Mouse (Mus musculus) right cerebral cortex, postnatal 25 days (tissue): ENCODE measurements around the gene Ccnd1.
"Not testable (repeated sequence)": the region's sequence is repeated elsewhere in the genome, so short reads cannot be mapped to it uniquely, and the experiment has no call there.

Experiments used
- DNase-seq: peaks from one replicate; pipeline ENCODE4 v3.0.0; 2022

Ccnd1 gene

DNA sequence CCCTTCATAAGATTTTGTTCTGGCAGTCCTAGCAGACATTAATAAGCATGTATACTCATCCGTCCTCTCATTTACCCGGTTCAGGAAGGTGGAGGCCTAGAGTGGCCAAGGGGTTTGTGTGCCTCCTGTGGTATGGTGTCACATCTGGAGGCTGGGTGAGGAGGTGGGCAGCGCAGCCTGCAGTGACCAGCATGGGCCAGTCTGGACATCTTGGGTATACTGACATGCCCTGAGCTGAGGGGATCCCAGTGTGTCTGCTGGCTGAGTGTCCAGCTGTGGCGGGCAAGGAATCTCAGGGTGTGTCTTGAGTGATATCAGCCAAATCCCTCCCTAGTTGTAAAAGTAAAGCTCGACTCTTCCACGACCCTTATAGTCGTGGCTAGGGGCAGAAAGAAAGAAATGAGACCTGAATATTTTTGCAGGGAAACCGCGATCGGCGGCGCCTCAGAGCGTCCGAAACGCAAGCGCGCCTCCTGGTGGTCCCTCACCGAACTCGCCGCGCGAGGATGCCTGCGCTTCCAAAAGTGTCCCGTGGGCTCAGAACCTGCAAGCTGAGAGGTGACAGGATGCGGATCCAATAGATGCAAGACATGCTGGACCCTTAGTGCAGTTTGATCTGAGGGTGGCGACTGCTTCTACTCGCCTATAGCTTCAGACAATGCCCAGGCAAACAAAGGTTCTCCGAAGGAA is 32.9 kb downstream of the Ccnd1 start:
- DNase-seq: peak; percentile 66

DNA sequence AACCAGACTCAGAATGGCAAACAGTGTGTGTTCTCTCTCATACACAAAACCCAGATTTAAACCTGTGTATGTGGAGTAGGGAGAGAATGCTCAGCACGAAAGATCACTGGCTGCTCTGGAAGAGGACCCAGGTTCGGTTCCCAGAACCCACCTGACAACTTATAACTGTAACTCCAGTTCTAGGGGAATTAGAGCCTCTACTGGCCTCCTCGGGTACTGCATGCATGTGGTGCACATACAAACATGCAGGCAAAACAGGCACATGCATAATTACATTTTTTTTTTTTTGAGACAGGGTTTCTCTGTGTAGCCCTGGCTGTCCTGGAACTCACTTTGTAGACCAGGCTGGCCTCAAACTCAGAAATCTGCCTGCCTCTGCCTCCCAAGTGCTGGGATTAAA is 34.2 kb downstream of the Ccnd1 start:
- DNase-seq: not testable (repeated sequence)

DNA sequence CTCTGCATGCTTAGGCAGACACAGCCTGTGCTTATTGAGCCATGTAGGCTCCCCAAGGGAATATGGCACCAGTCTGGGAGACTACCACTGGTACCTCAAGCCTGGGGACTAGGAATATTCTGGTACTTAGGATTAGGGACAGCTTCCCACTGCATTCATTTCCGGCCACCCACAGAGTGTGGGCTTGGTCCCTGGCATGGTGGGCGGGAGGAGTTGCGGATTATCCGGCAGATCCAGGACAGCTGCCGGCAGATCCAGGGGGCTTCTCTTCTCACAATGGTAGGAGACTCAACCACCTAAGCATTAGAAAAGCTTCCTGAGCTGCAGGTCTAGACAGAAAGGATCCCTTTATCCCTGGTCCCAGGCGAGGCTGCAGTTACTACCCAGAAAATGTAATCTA is 41.2 kb downstream of the Ccnd1 start:
- no peak for DNase-seq

DNA sequence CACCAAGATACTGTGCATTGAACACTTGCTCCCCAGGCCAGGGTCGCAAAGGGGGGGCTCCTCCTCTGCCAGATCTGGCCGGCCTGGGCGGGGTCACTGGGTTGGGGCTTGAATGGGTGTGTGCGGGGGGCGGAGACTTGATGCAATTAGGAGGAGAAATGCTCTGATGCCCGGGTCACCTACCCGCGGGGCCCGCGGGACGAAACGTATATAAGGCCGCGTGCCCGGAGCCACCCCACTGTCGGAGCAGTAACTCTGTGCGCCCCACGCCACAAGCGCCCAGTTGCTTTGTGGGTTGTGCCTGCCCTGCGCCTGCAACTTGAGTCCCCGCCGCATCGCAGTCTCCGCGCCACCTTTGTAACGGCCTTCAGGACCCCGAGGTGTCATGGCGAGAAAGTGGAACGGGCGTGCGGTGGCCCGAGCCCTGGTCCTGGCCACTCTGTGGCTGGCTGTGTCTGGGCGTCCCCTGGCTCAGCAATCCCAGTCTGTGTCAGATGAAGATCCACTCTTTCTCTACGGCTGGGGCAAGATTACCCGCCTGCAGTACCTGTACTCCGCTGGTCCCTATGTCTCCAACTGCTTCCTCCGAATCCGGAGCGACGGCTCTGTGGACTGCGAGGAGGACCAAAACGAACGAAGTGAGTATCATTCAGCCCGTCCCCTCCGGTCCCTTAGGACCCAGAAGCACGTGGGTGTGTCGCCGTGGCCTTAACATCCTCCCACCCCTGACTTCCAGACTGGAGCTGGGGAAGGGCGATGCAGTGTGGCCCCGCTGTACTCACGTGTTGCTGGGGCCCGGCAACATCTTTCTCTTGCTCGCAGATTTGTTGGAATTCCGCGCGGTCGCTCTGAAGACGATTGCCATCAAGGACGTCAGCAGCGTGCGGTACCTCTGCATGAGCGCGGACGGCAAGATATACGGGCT is 43.2 kb downstream of the Ccnd1 start, which contains the start of gene Fgf15:
Gene Fgf15 (plus strand): TSS at position 238 of the 925 bp plus-strand sequence.
- DNase-seq: no peak

DNA sequence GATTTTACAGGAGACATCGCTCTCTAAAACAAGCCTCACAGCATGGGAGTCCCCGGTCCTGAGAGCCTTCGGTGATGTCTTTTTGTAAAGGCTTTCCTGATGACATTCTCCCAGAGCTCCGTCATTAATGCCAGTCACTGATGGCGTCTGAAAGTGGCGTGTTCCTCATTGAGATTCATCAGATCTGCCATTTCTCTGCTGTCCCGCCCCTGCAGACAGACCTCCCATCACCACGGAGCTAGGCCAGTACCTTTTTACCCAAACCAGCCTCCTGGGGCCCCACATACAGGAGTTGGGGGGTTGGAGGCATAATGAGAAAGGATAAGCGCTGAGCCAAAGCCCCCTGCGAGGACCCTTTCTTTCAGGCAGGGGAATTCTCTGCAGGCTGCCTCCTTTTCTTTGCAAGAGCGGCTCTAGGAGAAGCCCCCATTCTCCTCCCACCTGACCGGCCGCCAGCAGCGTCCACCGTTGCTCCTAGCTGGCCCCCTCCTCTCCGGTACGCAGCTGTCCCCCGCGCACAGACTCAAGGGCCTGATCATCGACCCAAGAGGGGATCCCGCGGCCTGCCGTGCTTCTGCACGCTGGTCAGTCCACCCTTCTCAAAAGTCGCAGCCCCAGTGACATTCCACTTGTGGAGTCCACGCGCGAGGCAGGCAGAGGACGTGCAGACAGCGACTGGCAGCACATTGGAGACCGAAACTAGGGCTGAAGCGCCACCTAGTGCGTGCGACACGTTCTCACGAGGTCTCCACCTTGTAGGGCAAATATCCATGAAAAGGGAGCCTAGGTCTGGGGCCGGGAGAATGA is 44.2 kb downstream of the Ccnd1 start:
- peak; percentile 70 for DNase-seq

DNA sequence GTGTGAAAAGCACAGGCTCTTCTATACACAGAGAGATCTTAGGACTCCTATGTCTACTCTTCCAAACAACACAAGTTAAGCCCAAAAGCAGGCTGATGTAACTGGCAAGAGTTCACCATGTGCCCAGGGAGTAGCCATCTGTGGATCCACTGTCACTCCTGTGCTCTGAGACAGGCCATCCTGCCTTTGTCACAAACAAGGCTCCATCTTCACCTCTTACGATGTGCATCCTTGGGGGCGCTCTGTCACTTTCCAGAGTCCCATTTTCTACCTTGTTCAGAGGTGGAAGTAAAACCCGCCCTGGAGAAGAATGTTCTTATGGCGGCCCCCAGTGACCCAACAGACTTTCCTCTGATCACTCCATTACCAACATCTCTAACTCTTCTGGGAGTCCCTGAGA is 45.0 kb downstream of the Ccnd1 start:
- DNase-seq: no peak

DNA sequence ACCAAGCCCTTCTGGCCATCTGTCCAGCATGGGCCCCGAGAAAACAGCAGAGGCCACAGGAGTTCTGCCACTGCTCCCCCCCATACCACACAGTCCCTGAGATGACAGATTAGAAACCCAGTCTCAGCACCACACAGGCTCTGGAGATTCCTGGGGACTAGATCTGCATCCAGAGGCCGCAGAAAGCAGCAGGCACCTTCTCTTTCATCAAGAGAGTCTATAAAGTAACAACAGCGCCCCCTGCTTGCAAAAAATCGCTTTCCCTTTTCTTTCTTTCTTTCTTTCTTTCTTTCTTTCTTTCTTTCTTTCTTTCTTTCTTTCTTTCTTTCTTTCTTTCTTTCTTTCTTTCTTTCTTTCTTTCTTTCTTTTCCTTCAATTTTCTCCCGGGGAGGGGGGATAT is 45.5 kb downstream of the Ccnd1 start:
- no peak for DNase-seq

DNA sequence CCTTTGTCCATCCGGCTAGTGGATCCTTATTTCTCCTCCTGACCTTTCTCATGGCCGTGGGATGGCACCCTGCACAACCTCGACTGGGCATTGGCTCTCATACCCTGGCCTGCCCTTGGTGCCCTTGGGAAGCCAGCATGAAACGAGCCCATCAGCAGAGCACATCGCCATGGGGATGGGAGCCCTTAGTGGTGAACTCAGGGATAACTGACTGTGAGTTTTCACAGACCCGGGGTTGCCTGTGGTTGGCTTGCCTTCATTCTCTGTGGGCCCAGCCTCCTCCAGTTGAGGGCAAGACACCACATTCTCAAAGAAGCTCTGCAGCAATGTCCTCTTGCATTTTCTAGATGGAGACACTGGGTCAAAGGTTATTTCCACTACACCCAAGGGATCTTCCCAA is 47.4 kb downstream of the Ccnd1 start:
- no peak for DNase-seq

DNA sequence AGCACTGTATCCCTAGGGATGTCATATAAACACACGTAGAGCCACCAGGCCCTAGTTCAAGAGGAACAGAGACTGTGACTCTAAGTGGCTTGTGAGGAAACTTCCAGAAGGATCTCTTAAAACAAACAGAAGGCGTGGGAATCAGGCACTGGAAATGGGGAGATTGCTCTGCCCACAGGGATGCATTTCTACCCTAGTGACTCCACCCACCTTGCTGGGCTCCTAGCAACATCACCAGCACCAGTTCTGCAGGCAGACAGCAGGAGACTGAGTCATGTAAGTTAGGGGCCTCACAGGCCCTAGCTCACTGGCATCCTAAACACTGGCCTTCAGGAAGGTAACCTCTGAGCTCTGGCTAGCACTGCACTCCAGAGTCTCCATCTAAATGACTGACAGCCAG is 47.9 kb downstream of the Ccnd1 start:
- DNase-seq: no peak

DNA sequence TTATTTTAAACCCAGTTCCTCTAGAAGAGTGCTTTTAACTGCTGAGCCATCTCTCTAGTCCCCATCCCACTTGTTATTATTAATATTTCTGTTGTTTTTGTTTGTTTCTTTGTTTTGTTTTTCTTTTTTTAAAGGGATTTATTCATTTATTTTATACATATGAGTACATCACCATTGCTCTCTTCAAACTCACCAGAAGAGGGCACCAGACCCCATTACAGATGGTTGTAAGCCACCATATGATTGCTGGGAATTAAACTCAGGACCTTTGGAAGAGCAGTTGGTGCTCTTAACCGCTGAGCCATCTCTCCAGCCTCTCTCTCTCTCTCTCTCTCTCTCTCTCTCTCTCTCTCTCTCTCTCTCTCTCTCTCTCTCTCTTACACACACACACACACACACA is 49.1 kb downstream of the Ccnd1 start:
- not testable (repeated sequence) for DNase-seq

DNA sequence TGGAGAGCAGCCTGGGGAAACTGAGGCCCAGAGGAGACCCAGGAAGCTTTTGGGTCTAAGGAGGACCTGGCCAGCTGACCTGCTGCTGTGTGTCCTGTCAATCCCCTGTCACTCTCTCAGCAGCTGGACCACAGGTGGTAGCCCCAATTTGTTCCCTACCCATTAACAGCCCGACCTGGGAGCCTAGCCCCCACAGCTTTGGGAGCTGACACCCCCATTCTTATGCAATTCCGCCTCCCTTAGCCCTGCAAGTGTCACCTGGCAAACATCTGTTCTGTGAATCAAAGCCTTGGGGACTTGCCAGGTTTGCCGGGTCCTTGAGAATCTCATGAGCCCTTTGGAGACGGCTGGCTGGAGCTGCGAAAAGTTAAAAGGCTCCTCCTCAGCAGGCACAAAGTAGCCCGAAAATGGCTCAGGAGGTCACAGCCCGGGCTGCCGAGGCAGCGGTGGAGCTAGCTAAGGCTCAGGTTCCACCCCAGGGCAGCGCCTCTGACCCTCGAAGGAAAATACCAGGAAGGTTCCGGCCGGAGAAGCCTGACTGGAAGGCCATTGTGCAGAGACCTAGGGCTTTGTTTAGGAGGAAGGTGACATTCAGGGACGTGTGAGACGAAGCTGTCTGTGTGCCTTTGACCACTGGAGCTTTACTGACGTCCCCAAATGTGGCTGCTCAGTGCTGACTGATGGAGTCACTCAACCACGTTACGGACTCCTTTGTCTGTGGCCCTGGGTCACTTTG is 51.0 kb downstream of the Ccnd1 start:
- no peak for DNase-seq

DNA sequence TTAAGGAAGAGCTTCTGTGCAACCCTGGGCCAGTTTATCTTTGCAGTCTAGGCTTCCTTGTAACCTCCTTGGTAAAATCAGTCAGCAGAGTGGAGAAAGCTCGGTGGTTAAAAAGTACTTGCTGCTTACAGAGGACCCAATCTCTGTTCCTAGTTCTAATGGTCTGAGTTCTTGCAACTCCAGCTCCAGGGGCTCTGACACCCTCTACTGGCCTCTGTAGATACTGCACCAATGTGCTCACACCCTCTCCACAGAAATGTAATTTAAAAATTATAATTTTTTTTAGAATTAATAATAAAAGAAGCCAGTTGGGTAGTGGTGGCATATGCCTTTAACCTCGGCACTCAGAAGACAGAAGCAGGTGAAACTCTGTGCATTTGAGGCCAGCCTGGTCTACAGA is 52.1 kb downstream of the Ccnd1 start:
- no peak for DNase-seq

DNA sequence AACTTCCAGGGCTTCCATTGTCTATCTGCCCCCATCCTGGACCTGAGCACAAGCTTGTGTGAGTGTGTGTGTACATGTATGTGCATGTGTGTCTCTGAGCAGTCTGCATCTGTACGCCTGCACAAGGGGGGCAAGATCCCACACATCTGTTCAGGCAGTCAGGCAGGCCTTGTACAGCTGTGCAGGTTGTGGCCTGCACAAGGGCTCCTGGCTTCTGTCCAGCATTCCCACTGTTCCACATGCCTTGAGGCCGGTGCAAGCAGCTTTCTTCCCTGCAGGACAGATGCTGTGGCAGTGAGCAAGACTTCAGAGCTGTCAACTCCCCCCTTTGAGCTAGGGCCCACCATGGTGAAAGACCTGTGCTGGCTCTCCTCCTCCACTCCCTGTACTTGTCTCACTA is 56.6 kb downstream of the Ccnd1 start:
- no peak for DNase-seq
